Mouse (Mus musculus) gastrocnemius, adult 2 months (tissue): ENCODE measurements around the gene Cdc14a. TPM values are rescaled to one million over a fixed set of nuclear protein-coding genes. Genes with fewer than 3 reads are reported as not detected.

ENCODE experiments used
- DNase-seq: peaks from one replicate; pipeline ENCODE4 v3.0.0; 2022
- H3K27ac ChIP-seq: fragments of 200-600 bp; 2 replicates; pipeline ENCODE4 v1.8.1; 2022; ENCODE audit warnings: mild to moderate bottlenecking
- H3K4me3 ChIP-seq: fragments of 200-600 bp; 2 replicates; pipeline ENCODE4 v1.8.1; 2022; ENCODE audit warnings: mild to moderate bottlenecking, moderate library complexity
- CTCF ChIP-seq: fragments of 200-600 bp; IDR thresholded peaks from 2 replicates; pipeline ENCODE4 v1.8.1; 2022; ENCODE audit warnings: antibody characterized with exemption, mild to moderate bottlenecking, moderate library complexity
- intact Hi-C: fragments of 180-260 bp; cut with DNase I; formaldehyde crosslinking; loops from one replicate; pipeline ENCODE4 v1.15.1; 2025
- total RNA-seq, 2 experiments: library from RNA; stranded (reverse); gene quantifications; 2 replicates each; pipeline ENCODE4 v1.2.3; 2021

The Cdc14a gene
- total RNA-seq, 2 experiments from 2014 or later: 19.3 to 28.5 TPM

DNA sequence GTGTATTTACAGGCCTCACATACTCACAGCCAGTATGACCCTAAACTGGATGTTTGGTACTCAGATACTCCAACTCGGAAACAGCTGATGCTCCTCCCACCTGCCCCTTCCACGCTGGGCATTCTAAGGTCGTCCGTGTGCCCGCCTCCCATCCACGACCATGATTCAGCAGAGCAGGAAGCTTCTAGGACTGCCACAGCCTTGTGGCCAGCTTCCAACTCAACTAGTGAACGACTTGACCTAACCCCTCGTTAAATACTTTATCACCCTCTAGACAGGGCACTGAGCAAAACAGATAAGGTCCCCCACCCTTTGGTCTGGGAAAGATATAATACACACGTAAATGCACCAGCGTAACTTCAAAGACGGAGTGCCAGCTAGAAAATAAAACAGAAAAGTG is 35.0 kb downstream of the Cdc14a start:
- no peak overlapping the region; the same call in 1 of the 2 replicates for H3K4me3 ChIP-seq
- no peak for TF ChIP-seq CTCF
- peak overlapping the region; percentile 38 for H3K27ac ChIP-seq
- DNase-seq: no peak
- intact Hi-C loops: no loop called here

DNA sequence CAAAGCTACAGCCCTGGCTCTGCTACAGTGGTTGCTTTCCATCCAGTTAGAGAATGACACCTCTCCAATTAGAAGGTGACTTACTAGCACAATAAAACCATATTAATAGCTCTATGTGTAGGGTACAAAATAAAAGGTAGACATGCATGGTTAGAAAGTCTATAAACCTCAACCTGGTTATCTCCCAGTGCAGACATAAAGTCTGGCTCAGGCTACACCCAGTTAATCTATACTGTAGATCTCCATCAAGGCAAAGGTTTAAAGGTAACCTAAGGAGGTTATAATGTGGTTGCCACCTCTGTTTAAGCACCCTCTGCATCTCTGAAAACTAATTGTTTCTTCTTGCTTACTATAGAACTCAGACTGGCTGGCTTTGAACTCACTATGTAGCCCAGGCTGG is 36.9 kb downstream of the Cdc14a start:
- no peak overlapping the region for H3K4me3 ChIP-seq
- intact Hi-C loops: no loop called here
- no peak for DNase-seq
- H3K27ac ChIP-seq: no peak overlapping the region
- no peak for TF ChIP-seq CTCF

DNA sequence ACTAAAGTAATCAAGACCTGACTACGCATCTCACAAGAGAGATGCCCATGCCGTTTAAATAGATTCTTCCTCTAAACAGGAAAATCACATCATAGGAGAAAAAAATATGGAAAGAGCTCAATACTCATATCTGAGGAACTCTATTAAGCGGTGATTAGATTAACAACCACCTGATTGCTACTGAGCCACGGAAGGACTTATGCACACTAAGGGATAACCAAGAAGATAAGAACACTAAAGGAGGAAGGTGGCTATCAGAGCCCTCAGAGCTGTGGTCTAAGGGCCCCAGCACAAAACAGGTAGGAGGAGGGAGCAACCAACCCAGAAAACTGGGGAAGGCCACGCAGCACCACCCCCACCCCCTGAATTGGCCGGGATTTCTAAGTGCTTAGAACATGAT is 37.5 kb downstream of the Cdc14a start:
- no peak for TF ChIP-seq CTCF
- intact Hi-C loops: no loop called here
- no peak for DNase-seq
- Histone ChIP-seq H3K27ac (no peak overlapping the region), H3K4me3 (no peak overlapping the region)

- peak overlapping the region; percentile 72 for H3K27ac ChIP-seq
- no peak overlapping the region; the same call in 1 of the 2 replicates for H3K4me3 ChIP-seq
- no peak for DNase-seq
- intact Hi-C loops: no loop called here
- no peak for TF ChIP-seq CTCF
Observed at GRCm38 (mm10) chr3:116384319-116384718, 39.5 kb downstream of the Cdc14a start.

DNA sequence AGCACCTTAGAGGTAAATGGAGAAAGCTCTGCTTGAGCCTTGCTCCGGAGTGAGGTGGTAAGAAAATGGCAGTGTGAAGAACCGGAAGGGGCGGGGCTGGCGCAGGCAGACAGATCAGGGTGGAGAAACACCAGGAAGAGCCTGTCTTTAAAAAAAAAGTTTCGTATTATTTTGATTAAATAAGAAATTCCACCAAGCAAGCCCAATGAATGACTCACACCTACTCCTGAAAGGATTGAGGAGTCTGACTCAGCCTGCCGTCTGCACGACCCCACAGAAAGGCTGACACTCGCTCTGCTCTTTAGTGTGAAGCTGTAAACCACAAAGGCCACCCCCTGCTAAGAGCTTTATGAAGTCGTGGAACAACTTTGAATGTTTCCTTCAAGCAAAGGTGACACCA is 43.5 kb downstream of the Cdc14a start:
- Histone ChIP-seq H3K27ac (no peak overlapping the region), H3K4me3 (no peak overlapping the region)
- TF ChIP-seq CTCF: no peak
- intact Hi-C loops: no loop called here
- DNase-seq: no peak

GRCm38 (mm10) chr3:116375442-116375841 is 48.4 kb downstream of the Cdc14a start:
- Histone ChIP-seq H3K27ac (peak overlapping the region; percentile 41), H3K4me3 (no peak overlapping the region)
- intact Hi-C loops: no loop called here
- no peak for DNase-seq
- TF ChIP-seq CTCF: no peak

DNA sequence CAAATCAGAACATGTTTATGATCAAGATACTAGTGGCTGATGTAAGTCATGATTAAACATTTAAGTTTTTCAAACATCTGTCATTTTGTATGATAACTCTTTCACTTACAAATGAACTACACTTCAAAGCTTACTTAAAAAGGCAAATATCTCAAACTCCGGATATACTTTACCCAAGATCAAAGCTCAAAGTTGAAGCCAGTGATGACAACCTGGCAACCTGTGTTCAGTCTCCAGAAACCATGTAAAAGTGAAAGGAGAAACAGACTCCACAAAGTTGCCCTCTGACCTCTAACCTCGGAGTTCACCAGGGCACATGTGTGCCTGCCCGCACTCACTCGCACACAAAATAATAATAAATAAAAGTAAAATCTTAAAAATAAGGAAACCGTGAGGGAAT is 49.3 kb downstream of the Cdc14a start:
- H3K4me3 ChIP-seq: no peak overlapping the region
- no peak for DNase-seq
- TF ChIP-seq CTCF: no peak
- intact Hi-C loops: no loop called here
- H3K27ac ChIP-seq: 0 out of 2 replicates have a peak overlapping the region, but pooled peaks have one; percentile 2

- Histone ChIP-seq H3K27ac (no peak overlapping the region), H3K4me3 (no peak overlapping the region)
- no peak for TF ChIP-seq CTCF
- intact Hi-C loops: no loop called here
- no peak for DNase-seq
Observed at GRCm38 (mm10) chr3:116373196-116373595, 50.6 kb downstream of the Cdc14a start.

GRCm38 (mm10) chr3:116368868-116369437 is 54.9 kb downstream of the Cdc14a start:
- peak overlapping the region; percentile 91 for H3K27ac ChIP-seq
- TF ChIP-seq CTCF: no peak
- peak overlapping the region; percentile 40 for H3K4me3 ChIP-seq
- DNase-seq: peak; percentile 46
- intact Hi-C loops: no loop called here

GRCm38 (mm10) chr3:116366125-116366524 is 57.7 kb downstream of the Cdc14a start:
- no peak overlapping the region for H3K4me3 ChIP-seq
- no peak for TF ChIP-seq CTCF
- intact Hi-C loops: no loop called here
- no peak for DNase-seq
- no peak overlapping the region; the same call in 1 of the 2 replicates for H3K27ac ChIP-seq

- no peak for TF ChIP-seq CTCF
- Histone ChIP-seq H3K27ac (no peak overlapping the region), H3K4me3 (no peak overlapping the region)
- intact Hi-C loops: no loop called here
- DNase-seq: no peak
Observed at GRCm38 (mm10) chr3:116361906-116362305, 61.9 kb downstream of the Cdc14a start.

- intact Hi-C loops: no loop called here
- H3K4me3 ChIP-seq: no peak overlapping the region
- H3K27ac ChIP-seq: no peak overlapping the region
- DNase-seq: no peak
- TF ChIP-seq CTCF: no peak
Observed at GRCm38 (mm10) chr3:116361101-116361500, 62.7 kb downstream of the Cdc14a start.

GRCm38 (mm10) chr3:116357866-116358265 is 66.0 kb downstream of the Cdc14a start:
- intact Hi-C loops: no loop called here
- peak overlapping the region; percentile 16; the same call in 1 of the 2 replicates for H3K27ac ChIP-seq
- no peak for DNase-seq
- H3K4me3 ChIP-seq: no peak overlapping the region
- no peak for TF ChIP-seq CTCF

- DNase-seq: no peak
- no peak overlapping the region for H3K4me3 ChIP-seq
- intact Hi-C loops: no loop called here
- no peak overlapping the region for H3K27ac ChIP-seq
- TF ChIP-seq CTCF: no peak
Observed at GRCm38 (mm10) chr3:116357180-116357579, 66.7 kb downstream of the Cdc14a start.
